Mouse (Mus musculus) cerebellum, postnatal 36 days (tissue): ENCODE measurements around the gene Dppa3.

Source experiments
- DNase-seq, 2 experiments: peaks; one replicate each; pipeline ENCODE4 v3.0.0; 2021 to 2022; ENCODE audit warnings: mixed read lengths in 2 of 2

The Dppa3 gene

GRCm38 (mm10) chr6:122669406-122670200, 43.4 kb downstream of the Dppa3 start:
- DNase-seq: peak; percentile 99 to 100

DNA sequence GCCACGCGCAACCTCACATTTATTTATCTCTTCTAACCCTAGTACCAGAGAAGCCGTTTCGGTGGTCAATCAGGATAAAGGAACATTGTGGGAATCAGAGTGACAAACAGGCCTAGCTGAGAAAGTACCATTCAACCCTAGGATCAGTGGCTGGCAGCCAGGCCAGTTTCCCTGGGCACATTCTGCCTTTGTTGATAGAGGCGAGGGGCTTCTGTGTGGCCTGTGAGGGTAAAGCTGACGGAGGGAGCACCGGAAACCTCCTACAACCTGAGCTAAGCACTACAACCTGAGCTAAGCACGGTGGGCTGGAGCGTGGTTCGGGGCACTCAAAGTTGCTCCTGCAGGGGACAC, 44.0 kb downstream of the Dppa3 start:
- DNase-seq: peak; percentile 18 to 36

GRCm38 (mm10) chr6:122670841-122671240, 44.6 kb downstream of the Dppa3 start:
- DNase-seq: no peak

DNA sequence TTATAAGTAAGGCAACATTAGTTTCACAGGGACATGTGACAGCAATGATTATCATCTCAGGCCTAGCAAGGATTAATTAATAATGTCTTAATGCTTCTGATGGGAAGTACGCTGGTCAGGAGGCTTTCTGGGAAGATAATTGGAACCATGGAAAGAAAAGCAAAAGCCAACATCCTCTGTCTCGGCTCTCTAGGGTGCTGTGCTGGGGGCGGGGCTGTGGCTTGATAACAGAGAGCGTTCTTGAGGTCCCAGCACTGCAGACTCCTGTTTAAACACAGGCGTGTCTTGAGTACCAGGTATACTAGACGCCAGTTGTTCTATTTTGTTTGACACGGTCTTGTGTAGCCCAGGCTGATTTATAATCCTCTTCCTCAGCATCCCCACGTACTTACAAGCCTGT, 46.5 kb downstream of the Dppa3 start:
- DNase-seq: no peak
